Mouse (Mus musculus) embryonic stem cell, embryonic (primary cell): ENCODE measurements around the gene Npy.

Source experiments
- CTCF ChIA-PET, 4 experiments: fragments of 300-600 bp in 2 of 4; fragments of 350-600 bp in 2 of 4; sonication (Branson Sonifier 250); formaldehyde crosslinking; loops; one replicate each; lab custom pipeline; 2022; ENCODE audit warnings: inconsistent platforms in 2 of 4; lab: Charles Lee
- POLR2A ChIA-PET, 4 experiments: fragments of 300-600 bp in 2 of 4; fragments of 350-600 bp in 2 of 4; sonication (Branson Sonifier 250); formaldehyde crosslinking; loops; one replicate each; lab custom pipeline; 2022; ENCODE audit warnings: antibody characterized with exemption in 4 of 4, inconsistent platforms in 1 of 4; lab: Charles Lee

Npy gene

DNA sequence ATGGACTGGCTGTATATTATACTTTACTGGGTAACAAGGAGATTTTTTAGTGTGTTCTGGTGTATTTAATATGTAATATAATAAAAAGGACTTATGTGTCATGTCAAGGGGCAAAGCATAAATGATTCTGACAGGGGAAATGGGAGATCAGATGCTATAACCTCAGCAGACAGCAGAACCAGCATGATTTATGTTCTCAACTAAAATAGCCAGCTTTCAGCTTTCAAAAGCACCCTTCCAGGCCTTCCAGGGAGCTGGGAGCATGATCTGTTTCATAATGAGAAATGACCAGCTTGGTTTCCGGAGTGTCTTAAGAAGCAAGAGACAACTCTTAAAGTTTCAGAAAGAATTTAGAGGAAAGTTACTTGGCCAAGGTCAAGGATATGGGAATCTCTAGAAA lies 51.0 kb downstream of the Npy start:
- ChIA-PET POLR2A (no interaction called here), CTCF (no interaction called here)

DNA sequence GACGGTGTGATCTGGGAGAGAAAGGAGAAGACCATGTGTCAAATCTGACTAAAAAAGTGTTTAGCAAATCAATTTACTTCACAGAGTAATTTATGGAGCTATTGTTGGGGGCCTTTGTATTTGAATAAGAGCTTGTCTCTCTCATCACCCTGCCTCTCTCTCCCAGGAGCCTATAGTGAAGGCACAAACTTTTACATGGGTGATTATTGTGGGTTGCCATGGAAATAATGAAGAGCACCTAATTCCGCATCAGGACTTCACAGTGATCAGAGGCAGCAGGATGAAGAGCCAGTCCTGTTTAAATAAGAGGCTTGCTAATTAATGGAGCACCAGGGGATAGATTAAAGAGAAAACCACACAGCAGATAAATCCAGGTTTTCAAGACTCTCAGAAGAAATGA lies 52.6 kb downstream of the Npy start:
- POLR2A ChIA-PET = no interaction called here
- CTCF ChIA-PET = no interaction called here

DNA sequence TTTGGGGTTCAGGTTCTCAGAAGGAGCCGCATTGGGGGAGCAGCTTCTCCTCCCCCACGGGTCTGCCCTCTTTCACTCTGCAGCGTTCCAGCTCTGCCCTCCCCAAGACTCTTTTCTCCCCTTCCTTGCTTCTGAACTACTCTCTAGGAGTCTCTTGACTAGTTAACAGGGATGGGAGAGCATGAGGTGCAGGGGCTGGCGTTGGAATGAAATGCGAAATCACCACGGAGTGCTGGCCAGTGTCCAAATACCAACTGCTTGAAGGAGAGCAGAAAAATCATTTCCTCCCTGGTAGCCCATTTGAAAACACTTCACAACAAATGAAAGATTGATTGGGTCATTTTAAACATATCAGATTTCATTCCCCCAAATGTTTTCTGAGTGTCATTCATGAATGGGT lies 53.3 kb downstream of the Npy start:
- POLR2A ChIA-PET = no interaction called here
- CTCF ChIA-PET = no interaction called here
